Mouse (Mus musculus) spleen, postnatal 14 days (tissue): Measurements from ENCODE around the gene Sirt4.

Source experiments
- DNase-seq, 2 experiments: peaks; one replicate each; pipeline ENCODE4 v3.0.0; 2021 to 2022; ENCODE audit warnings: low spot score in 2 of 2

Sirt4 gene

GRCm38 (mm10) chr5:115434853-115435754 lies 49.4 kb downstream of the Sirt4 start:
- DNase-seq, result no peak

GRCm38 (mm10) chr5:115434280-115434852 lies 50.2 kb downstream of the Sirt4 start:
- no peak for DNase-seq

- DNase-seq, result no peak
Measured at GRCm38 (mm10) chr5:115433191-115433590, 51.3 kb downstream of the Sirt4 start.

GRCm38 (mm10) chr5:115432395-115432794 lies 52.1 kb downstream of the Sirt4 start:
- no peak for DNase-seq

GRCm38 (mm10) chr5:115431898-115432259 lies 52.6 kb downstream of the Sirt4 start:
- DNase-seq, result no peak

- no peak for DNase-seq
Measured at GRCm38 (mm10) chr5:115431061-115431897, 53.2 kb downstream of the Sirt4 start.

GRCm38 (mm10) chr5:115430187-115430960 lies 54.2 kb downstream of the Sirt4 start:
- DNase-seq, result no peak

- DNase-seq, result no peak
Measured at GRCm38 (mm10) chr5:115429359-115430186, 55.0 kb downstream of the Sirt4 start, which contains the start of gene Msi1. Gene Msi1 (plus strand): TSS chr5:115429599.

- DNase-seq, result no peak
Measured at GRCm38 (mm10) chr5:115428831-115429358, 55.6 kb downstream of the Sirt4 start.
